Mouse (Mus musculus) heart, adult 2 months (tissue): ENCODE measurements around the gene Celf1. TPM values are rescaled to one million over a fixed set of nuclear protein-coding genes. Genes with fewer than 3 reads are reported as not detected.

Experiments
- DNase-seq, 2 experiments: peaks; one replicate each; pipeline ENCODE4 v3.0.0; 2021
- H3K27ac ChIP-seq: fragments of 200-600 bp; 2 replicates; pipeline ENCODE4 v1.8.1; 2022
- H3K27me3 ChIP-seq: fragments of 200-500 bp; 2 replicates; pipeline ENCODE4 v1.6.1; 2012; ENCODE audit warnings: mild to moderate bottlenecking, low read length, inconsistent platforms, mixed read lengths; ENCODE audit not compliant: control insufficient read depth, insufficient read depth
- H3K36me3 ChIP-seq: fragments of 200-500 bp; 2 replicates; pipeline ENCODE4 v1.6.1; 2012; ENCODE audit warnings: low read length, inconsistent platforms; ENCODE audit not compliant: control insufficient read depth, insufficient read depth
- H3K4me1 ChIP-seq: fragments of 200-500 bp; 2 replicates; pipeline ENCODE4 v1.6.1; 2011; ENCODE audit warnings: low read length; ENCODE audit not compliant: control insufficient read depth, insufficient read depth
- H3K4me3 ChIP-seq: fragments of 200-600 bp; 2 replicates; pipeline ENCODE4 v1.8.1; 2022
- H3K79me2 ChIP-seq: fragments of 200-500 bp; replicated peaks from 2 replicates; pipeline ENCODE4 v1.6.1; 2012; ENCODE audit warnings: mild to moderate bottlenecking, inconsistent platforms, low read length, moderate library complexity, mixed read lengths; ENCODE audit not compliant: control insufficient read depth, insufficient read depth
- H3K9ac ChIP-seq: fragments of 200-500 bp; 2 replicates; pipeline ENCODE4 v1.6.1; 2012; ENCODE audit warnings: low read depth, mild to moderate bottlenecking, control low read depth, inconsistent platforms, low read length, mixed read lengths
- CTCF ChIP-seq: fragments of 200-600 bp; IDR thresholded peaks from 2 replicates; pipeline ENCODE4 v1.8.1; 2022; ENCODE audit warnings: antibody characterized with exemption, mild to moderate bottlenecking, moderate library complexity
- EP300 ChIP-seq: fragments of 200-500 bp; IDR thresholded peaks from 2 replicates; pipeline ENCODE4 v1.6.1; 2011; ENCODE audit warnings: low read depth, low read length, control low read depth; ENCODE audit not compliant: insufficient read depth
- POLR2A ChIP-seq: fragments of 200-500 bp; IDR thresholded peaks from 2 replicates; pipeline ENCODE4 v1.6.1; 2011; ENCODE audit warnings: mild to moderate bottlenecking, low read depth, low read length, control low read depth; ENCODE audit not compliant: insufficient read depth
- WGBS: fragments of 180-500 bp; shearing (Covaris S2); methylation state at CpG from one replicate; pipeline ENCODE4 v1.1.7; 2018; 5-methylcytosine and 5-hydroxymethylcytosine counted together
- intact Hi-C: fragments of 180-260 bp; cut with DNase I; formaldehyde crosslinking; loops from one replicate; pipeline ENCODE4 v1.15.1; 2025
- polyA plus RNA-seq: library from polyadenylated mRNA; depleted of rRNA; stranded (reverse); fragments of >200 nt; gene quantifications from 2 replicates; pipeline ENCODE4 v1.2.3, GENCODE M21; 2012
- total RNA-seq, 2 experiments: library from RNA; stranded (reverse); gene quantifications; 2 replicates each; pipeline ENCODE4 v1.2.3; 2021

Gene Celf1
- total and polyA plus RNA-seq, 3 experiments = 39.2 to 77.7 (median 69.2) TPM

- no peak overlapping the region for H3K4me3 ChIP-seq
- H3K9ac ChIP-seq = no peak overlapping the region
- peaks cover 15% of the 10 kb centered on the region for H3K36me3 ChIP-seq
- 85% methylated on average over 5 of the region's 5 CpGs for WGBS
- H3K79me2 ChIP-seq = peaks cover 12% of the 10 kb centered on the region
- H3K4me1 ChIP-seq = peaks cover 10% of the 10 kb centered on the region
- peak in 1 of 2 experiments; percentile 22 for DNase-seq
- intact Hi-C loops = no loop called here
- TF ChIP-seq POLR2A (no peak), EP300 (no peak), CTCF (no peak)
- H3K27me3 ChIP-seq = no peaks in the 10 kb centered on the region
- no peak overlapping the region for H3K27ac ChIP-seq
Measured at GRCm38 (mm10) chr2:90950149-90950548, 10.0 kb downstream of the Celf1 start.

GRCm38 (mm10) chr2:90950582-90951194 is 10.5 kb downstream of the Celf1 start:
- H3K4me1 ChIP-seq = peaks cover 10% of the 10 kb centered on the region
- peak in 1 of 2 experiments; percentile 19 for DNase-seq
- no peaks in the 10 kb centered on the region for H3K27me3 ChIP-seq
- peaks cover 19% of the 10 kb centered on the region for H3K36me3 ChIP-seq
- intact Hi-C loops = no loop called here
- H3K4me3 ChIP-seq = no peak overlapping the region
- TF ChIP-seq CTCF (no peak), EP300 (no peak), POLR2A (no peak)
- H3K9ac ChIP-seq = no peak overlapping the region
- peaks cover 11% of the 10 kb centered on the region for H3K79me2 ChIP-seq
- H3K27ac ChIP-seq = no peak overlapping the region

GRCm38 (mm10) chr2:90953461-90953860 is 13.3 kb downstream of the Celf1 start:
- Histone ChIP-seq H3K4me1 (peaks cover 6% of the 10 kb centered on the region), H3K79me2 (peaks cover 7% of the 10 kb centered on the region; the same call in 1 of the 2 replicates), H3K4me3 (no peak overlapping the region), H3K27me3 (no peaks in the 10 kb centered on the region), H3K27ac (no peak overlapping the region), H3K9ac (no peak overlapping the region), H3K36me3 (peaks cover 16% of the 10 kb centered on the region)
- 45% methylated on average over 3 of the region's 3 CpGs for WGBS
- TF ChIP-seq CTCF (no peak), EP300 (no peak), POLR2A (no peak)
- intact Hi-C loops = no loop called here
- DNase-seq = no peak

- Histone ChIP-seq H3K27me3 (no peaks in the 10 kb centered on the region), H3K27ac (no peak overlapping the region), H3K4me1 (peaks cover 4% of the 10 kb centered on the region), H3K36me3 (peaks cover 16% of the 10 kb centered on the region), H3K9ac (no peak overlapping the region), H3K4me3 (no peak overlapping the region), H3K79me2 (peaks cover 5% of the 10 kb centered on the region; the same call in 1 of the 2 replicates)
- TF ChIP-seq CTCF (no peak), POLR2A (no peak), EP300 (no peak)
- DNase-seq = no peak
- WGBS = 28% methylated on average over 1 of the region's 1 CpGs
- intact Hi-C loops = no loop called here
Measured at GRCm38 (mm10) chr2:90956053-90956452, 15.9 kb downstream of the Celf1 start.

- peaks cover 5% of the 10 kb centered on the region; the same call in 1 of the 2 replicates for H3K79me2 ChIP-seq
Measured at GRCm38 (mm10) chr2:90958856-90959255, 18.7 kb downstream of the Celf1 start.

GRCm38 (mm10) chr2:90960012-90960411 is 19.8 kb downstream of the Celf1 start:
- no peak for DNase-seq
- 91% methylated on average over 2 of the region's 2 CpGs for WGBS
- intact Hi-C loops = no loop called here
- H3K36me3 ChIP-seq = peaks cover 14% of the 10 kb centered on the region; the same call in 1 of the 2 replicates
- no peak overlapping the region for H3K4me3 ChIP-seq
- TF ChIP-seq EP300 (no peak), POLR2A (no peak), CTCF (no peak)
- peaks cover 5% of the 10 kb centered on the region for H3K4me1 ChIP-seq
- H3K27me3 ChIP-seq = no peaks in the 10 kb centered on the region
- no peak overlapping the region for H3K27ac ChIP-seq
- H3K9ac ChIP-seq = no peak overlapping the region
- H3K79me2 ChIP-seq = peaks cover 4% of the 10 kb centered on the region; the same call in 1 of the 2 replicates

More at GRCm38 (mm10) chr2:90958856-90959255, 18.7 kb downstream of the Celf1 start:
- Histone ChIP-seq H3K4me1 (no peaks in the 10 kb centered on the region; the same call in none of the 2 replicates), H3K9ac (no peak overlapping the region), H3K4me3 (no peak overlapping the region), H3K27me3 (no peaks in the 10 kb centered on the region), H3K36me3 (peaks cover 11% of the 10 kb centered on the region; the same call in 1 of the 2 replicates), H3K27ac (no peak overlapping the region)
- 81% methylated on average over 3 of the region's 3 CpGs for WGBS
- TF ChIP-seq CTCF (no peak), EP300 (no peak), POLR2A (no peak)
- no peak for DNase-seq
- intact Hi-C loops = no loop called here
